Mouse (Mus musculus): ENCODE results near the gene L3mbtl1.

GRCm38 (mm10) chr2:162969101-162969500 is 25.8 kb downstream of the L3mbtl1 start:
- no peak for TF ChIP-seq CTCF (IDR thresholded peaks at IDR 0.05; ENCODE audit: low read depth)
- TF ChIP-seq EP300 (IDR thresholded peaks at IDR 0.05; ENCODE audit: low read depth) = no peak

All from heart, postnatal 0 days (tissue).